Mouse (Mus musculus): Measurements from ENCODE around the gene Alkbh5. TPM values are rescaled to one million over a fixed set of nuclear protein-coding genes. Genes with fewer than 3 reads are reported as not detected.

The Alkbh5 gene
- total RNA-seq (2022) = 100 to 1,000 TPM; 111 to 122 (median 113) TPM

GRCm38 (mm10) chr11:60536180-60536858 lies at the start of gene Alkbh5:
TSS of gene Alkbh5 (plus strand) at chr11:60536381.
- DNase-seq = no peak

- DNase-seq = no peak
Observed at GRCm38 (mm10) chr11:60492726-60493125, 43.5 kb upstream of the Alkbh5 start.

GRCm38 (mm10) chr11:60495692-60496091 lies 40.5 kb upstream of the Alkbh5 start:
- DNase-seq = no peak

GRCm38 (mm10) chr11:60507281-60507680 lies 28.9 kb upstream of the Alkbh5 start:
- no peak for DNase-seq

- no peak for DNase-seq
Observed at GRCm38 (mm10) chr11:60508950-60509349, 27.2 kb upstream of the Alkbh5 start.

- DNase-seq = no peak
Observed at GRCm38 (mm10) chr11:60509500-60509899, 26.7 kb upstream of the Alkbh5 start.

- no peak for DNase-seq
Observed at GRCm38 (mm10) chr11:60511893-60512292, 24.3 kb upstream of the Alkbh5 start.

GRCm38 (mm10) chr11:60512520-60512919 lies 23.7 kb upstream of the Alkbh5 start:
- no peak for DNase-seq

- DNase-seq = no peak
Observed at GRCm38 (mm10) chr11:60514941-60515340, 21.2 kb upstream of the Alkbh5 start.

- DNase-seq = no peak
Observed at GRCm38 (mm10) chr11:60518305-60518704, 17.9 kb upstream of the Alkbh5 start.

GRCm38 (mm10) chr11:60522027-60522426 lies 14.2 kb upstream of the Alkbh5 start:
- DNase-seq = peak; percentile 34

GRCm38 (mm10) chr11:60522661-60523365 lies 13.4 kb upstream of the Alkbh5 start:
- DNase-seq = no peak

- no peak for DNase-seq
Observed at GRCm38 (mm10) chr11:60526461-60526860, 9.7 kb upstream of the Alkbh5 start.

- DNase-seq = peak; percentile 55
Observed at GRCm38 (mm10) chr11:60535676-60536075, 505 bp upstream of the Alkbh5 start.

GRCm38 (mm10) chr11:60536859-60537467 lies 782 bp downstream of the Alkbh5 start:
- peak; percentile 83 for DNase-seq

- peak; percentile 97 for DNase-seq
Observed at GRCm38 (mm10) chr11:60537468-60538347, 1.5 kb downstream of the Alkbh5 start.

GRCm38 (mm10) chr11:60538371-60539281 lies 2.4 kb downstream of the Alkbh5 start:
- DNase-seq = peak; percentile 42

GRCm38 (mm10) chr11:60539540-60539939 lies 3.4 kb downstream of the Alkbh5 start:
- no peak for DNase-seq

GRCm38 (mm10) chr11:60540002-60540610 lies 3.9 kb downstream of the Alkbh5 start:
- DNase-seq = peak; percentile 35

- no peak for DNase-seq
Observed at GRCm38 (mm10) chr11:60540761-60541160, 4.6 kb downstream of the Alkbh5 start.

GRCm38 (mm10) chr11:60541831-60542230 lies 5.7 kb downstream of the Alkbh5 start:
- no peak for DNase-seq

All from adrenal gland, adult 8-10 months (tissue).